Mouse (Mus musculus) 3T3-L1 (cell line): ENCODE results near the gene Ablim1.
"Not testable (repeated sequence)": the region's sequence is repeated elsewhere in the genome, so short reads cannot be mapped to it uniquely, and the experiment has no call there.

Experiments used
- DNase-seq: peaks from one replicate; pipeline ENCODE4 v3.0.0-alpha.2; 2015; ENCODE audit warnings: low read depth, low spot score

Gene Ablim1

GRCm38 (mm10) chr19:57155121-57155884 lies 159.4 kb downstream of the Ablim1 start:
- DNase-seq, result peak; percentile 78

- peak; percentile 38 for DNase-seq
Measured at GRCm38 (mm10) chr19:57152357-57152756, 162.4 kb downstream of the Ablim1 start.

- DNase-seq, result peak; percentile 27
Measured at GRCm38 (mm10) chr19:57151504-57151903, 163.2 kb downstream of the Ablim1 start.

GRCm38 (mm10) chr19:57150275-57150674 lies 164.4 kb downstream of the Ablim1 start:
- peak; percentile 70 for DNase-seq

GRCm38 (mm10) chr19:57147746-57148145 lies 167.0 kb downstream of the Ablim1 start:
- DNase-seq, result no peak

GRCm38 (mm10) chr19:57146936-57147335 lies 167.8 kb downstream of the Ablim1 start:
- DNase-seq, result no peak

GRCm38 (mm10) chr19:57143646-57144045 lies 171.1 kb downstream of the Ablim1 start:
- no peak for DNase-seq

GRCm38 (mm10) chr19:57141756-57142461 lies 172.8 kb downstream of the Ablim1 start:
- DNase-seq, result no peak

- no peak for DNase-seq
Measured at GRCm38 (mm10) chr19:57140874-57141273, 173.8 kb downstream of the Ablim1 start.

GRCm38 (mm10) chr19:57140071-57140470 lies 174.6 kb downstream of the Ablim1 start:
- DNase-seq, result no peak

GRCm38 (mm10) chr19:57138909-57139617 lies 175.7 kb downstream of the Ablim1 start:
- DNase-seq, result no peak

- DNase-seq, result no peak
Measured at GRCm38 (mm10) chr19:57138469-57138868, 176.2 kb downstream of the Ablim1 start.

GRCm38 (mm10) chr19:57138045-57138444 lies 176.7 kb downstream of the Ablim1 start:
- DNase-seq, result peak; percentile 59

- DNase-seq, result peak; percentile 76
Measured at GRCm38 (mm10) chr19:57136228-57136627, 178.5 kb downstream of the Ablim1 start.

- not testable (repeated sequence) for DNase-seq
Measured at GRCm38 (mm10) chr19:57135654-57136053, 179.1 kb downstream of the Ablim1 start.

GRCm38 (mm10) chr19:57134654-57135348 lies 179.9 kb downstream of the Ablim1 start:
- DNase-seq, result no peak

- no peak for DNase-seq
Measured at GRCm38 (mm10) chr19:57132916-57133520, 181.7 kb downstream of the Ablim1 start.

- no peak for DNase-seq
Measured at GRCm38 (mm10) chr19:57132281-57132680, 182.4 kb downstream of the Ablim1 start.

GRCm38 (mm10) chr19:57131366-57131765 lies 183.4 kb downstream of the Ablim1 start:
- no peak for DNase-seq

- DNase-seq, result no peak
Measured at GRCm38 (mm10) chr19:57130591-57130990, 184.1 kb downstream of the Ablim1 start.

- no peak for DNase-seq
Measured at GRCm38 (mm10) chr19:57129729-57130128, 185.0 kb downstream of the Ablim1 start.
